Mouse (Mus musculus) retina, postnatal 7 days (tissue): ENCODE results near the gene Riox1.
"Not testable (repeated sequence)": the region's sequence is repeated elsewhere in the genome, so short reads cannot be mapped to it uniquely, and the experiment has no call there.

Experiments
- DNase-seq: peaks from one replicate; pipeline ENCODE4 v3.0.0-alpha.2; 2012; ENCODE audit warnings: low read depth, low spot score

Gene Riox1

GRCm38 (mm10) chr12:83950493-83950839 is at the start of gene Riox1:
TSS of gene Riox1 (plus strand) at chr12:83950608.
- peak; percentile 76 for DNase-seq

- no peak for DNase-seq
Observed at GRCm38 (mm10) chr12:83910451-83910850, 40.0 kb upstream of the Riox1 start.

GRCm38 (mm10) chr12:83914202-83914740 is 36.1 kb upstream of the Riox1 start:
- no peak for DNase-seq

- no peak for DNase-seq
Observed at GRCm38 (mm10) chr12:83914797-83915196, 35.6 kb upstream of the Riox1 start.

GRCm38 (mm10) chr12:83916884-83917283 is 33.5 kb upstream of the Riox1 start:
- DNase-seq, result no peak

GRCm38 (mm10) chr12:83920721-83921441 is 29.5 kb upstream of the Riox1 start:
- DNase-seq, result no peak

- DNase-seq, result peak; percentile 97
Observed at GRCm38 (mm10) chr12:83921535-83922381, 28.6 kb upstream of the Riox1 start, which contains the start of gene Numb. TSS of gene Numb (minus strand) at chr12:83921934.

- no peak for DNase-seq
Observed at GRCm38 (mm10) chr12:83922724-83923485, 27.5 kb upstream of the Riox1 start.

GRCm38 (mm10) chr12:83923486-83923859 is 26.9 kb upstream of the Riox1 start:
- DNase-seq, result no peak

GRCm38 (mm10) chr12:83924332-83924731 is 26.1 kb upstream of the Riox1 start:
- no peak for DNase-seq

- no peak for DNase-seq
Observed at GRCm38 (mm10) chr12:83925160-83925703, 25.2 kb upstream of the Riox1 start.

GRCm38 (mm10) chr12:83926061-83926460 is 24.3 kb upstream of the Riox1 start:
- no peak for DNase-seq

- no peak for DNase-seq
Observed at GRCm38 (mm10) chr12:83927747-83928146, 22.7 kb upstream of the Riox1 start.

GRCm38 (mm10) chr12:83929186-83929804 is 21.1 kb upstream of the Riox1 start:
- DNase-seq, result no peak

GRCm38 (mm10) chr12:83937600-83937999 is 12.8 kb upstream of the Riox1 start:
- DNase-seq, result no peak

- not testable (repeated sequence) for DNase-seq
Observed at GRCm38 (mm10) chr12:83938592-83938991, 11.8 kb upstream of the Riox1 start.

- DNase-seq, result no peak
Observed at GRCm38 (mm10) chr12:83939332-83939731, 11.1 kb upstream of the Riox1 start.

- DNase-seq, result no peak
Observed at GRCm38 (mm10) chr12:83940031-83940430, 10.4 kb upstream of the Riox1 start.

- DNase-seq, result no peak
Observed at GRCm38 (mm10) chr12:83941938-83942337, 8.5 kb upstream of the Riox1 start.

- DNase-seq, result no peak
Observed at GRCm38 (mm10) chr12:83947260-83947811, 3.1 kb upstream of the Riox1 start.

- no peak for DNase-seq
Observed at GRCm38 (mm10) chr12:83949043-83949442, 1.4 kb upstream of the Riox1 start.
